Mouse (Mus musculus) embryonic fibroblast, embryonic 13.5 days (primary cell): Measurements from ENCODE around the gene Gm11213.

Experiments
- CTCF ChIP-seq: IDR thresholded peaks from 2 replicates; pipeline ENCODE4 v1.5.1; 2011; ENCODE audit warnings: mild to moderate bottlenecking, control low read depth, low read length, moderate library complexity, borderline replicate concordance; ENCODE audit not compliant: insufficient read depth
- POLR2A ChIP-seq: IDR thresholded peaks from 2 replicates; pipeline ENCODE4 v1.6.1; 2011; ENCODE audit warnings: low read depth, mild to moderate bottlenecking, control low read depth, low read length, moderate library complexity

- no peak for TF ChIP-seq CTCF
- no peak for TF ChIP-seq POLR2A
These were observed 25.4 kb downstream of the Gm11213 start for GRCm38 (mm10) chr4:63579649-63580048.
